Mouse (Mus musculus) fat pad, adult 2 months (tissue): Measurements from ENCODE around the gene Sds.

Experiments used
- DNase-seq: peaks from one replicate; pipeline ENCODE4 v3.0.0-alpha.2; 2011; ENCODE audit warnings: low read depth, low spot score; ENCODE audit errors: extremely low read depth

Gene Sds

DNA sequence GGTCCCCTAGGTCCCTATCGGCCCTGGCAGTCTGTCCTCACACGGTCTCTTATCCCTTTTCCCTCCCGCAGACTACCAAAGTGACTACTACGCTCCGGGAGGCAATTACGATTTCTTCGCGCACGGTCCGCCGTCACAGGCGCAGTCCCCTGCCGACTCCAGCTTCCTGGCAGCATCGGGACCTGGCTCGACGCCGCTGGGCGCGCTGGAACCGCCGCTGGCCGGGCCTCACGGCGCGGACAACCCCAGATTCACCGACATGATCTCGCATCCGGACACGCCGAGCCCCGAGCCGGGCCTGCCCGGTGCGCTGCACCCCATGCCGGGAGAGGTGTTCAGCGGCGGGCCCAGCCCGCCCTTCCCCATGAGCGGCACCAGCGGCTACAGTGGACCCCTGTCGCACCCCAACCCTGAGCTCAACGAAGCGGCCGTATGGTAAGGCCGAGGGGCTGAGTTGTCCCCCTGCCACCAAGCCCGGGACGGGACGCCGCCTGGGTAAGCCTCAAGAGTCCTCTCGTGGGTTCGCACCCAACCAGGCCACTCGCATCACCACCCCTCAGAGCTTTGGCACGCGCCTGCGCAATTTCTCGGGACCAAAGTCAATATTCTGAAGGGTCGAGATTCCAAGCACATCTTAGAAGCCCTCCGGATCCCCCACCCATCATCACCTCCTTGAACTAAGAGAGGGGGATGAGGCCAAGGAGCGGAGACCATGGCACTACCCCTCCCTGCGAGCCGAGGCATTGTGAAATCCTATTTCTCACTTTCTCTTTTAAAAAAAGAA, 36.2 kb upstream of the Sds start:
- no peak for DNase-seq

GRCm38 (mm10) chr5:120440733-120441132, 35.6 kb upstream of the Sds start:
- DNase-seq = no peak

GRCm38 (mm10) chr5:120447305-120447704, 29.0 kb upstream of the Sds start:
- DNase-seq = no peak

GRCm38 (mm10) chr5:120454756-120455337, 21.5 kb upstream of the Sds start:
- DNase-seq = no peak

DNA sequence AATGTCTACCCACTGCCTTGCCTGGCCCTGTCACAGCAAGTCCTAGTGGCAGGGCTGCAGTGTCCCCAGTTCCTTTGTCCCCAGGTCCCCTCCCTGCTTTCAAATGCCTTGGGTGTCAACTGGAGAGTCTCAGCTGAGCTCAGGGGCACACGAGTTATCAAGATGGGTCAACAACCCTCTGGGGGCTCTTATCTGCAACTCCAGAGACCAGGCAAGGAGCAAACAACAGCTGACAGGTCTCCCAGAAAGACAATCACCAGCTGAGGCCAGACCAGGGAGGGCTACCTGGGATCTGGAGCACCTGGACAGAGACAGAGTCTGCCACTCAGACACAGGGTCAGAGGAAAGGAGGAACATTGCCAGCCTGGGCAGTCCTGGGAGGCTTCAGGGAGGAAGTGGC, 20.1 kb upstream of the Sds start:
- no peak for DNase-seq

DNA sequence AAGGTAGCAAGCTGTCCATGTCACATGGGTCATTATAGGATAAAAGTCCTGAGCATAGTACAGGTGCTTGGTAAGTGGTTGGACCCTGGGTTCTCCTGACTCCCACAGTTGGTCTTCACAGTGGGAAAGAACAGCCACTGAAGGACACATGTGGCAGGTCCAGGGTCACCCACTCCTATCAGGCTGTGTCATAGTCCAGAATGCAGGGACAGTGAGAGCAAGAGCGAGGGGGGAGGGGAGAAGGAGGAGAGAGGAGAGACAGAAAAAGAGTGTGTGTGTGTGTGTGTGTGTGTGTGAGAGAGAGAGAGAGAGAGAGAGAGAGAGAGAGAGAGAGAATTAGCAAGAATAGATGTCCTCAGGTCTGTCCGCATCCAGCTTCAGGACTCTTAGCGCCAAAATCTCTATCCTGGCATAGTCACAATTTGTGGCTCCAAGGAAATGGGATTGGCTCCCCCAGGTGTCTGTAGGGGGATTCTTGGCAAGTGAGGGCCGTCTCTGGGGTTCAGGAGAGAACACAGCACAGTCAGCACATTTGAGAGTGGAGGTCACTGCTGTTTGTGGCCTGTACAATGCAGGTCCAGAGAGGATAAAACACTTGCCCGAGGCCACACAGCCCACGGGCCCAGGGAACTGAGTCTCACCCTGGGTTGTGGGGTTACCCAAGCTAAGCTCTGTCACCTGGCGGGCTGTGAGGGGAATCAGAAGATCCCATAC, 19.3 kb upstream of the Sds start:
- no peak for DNase-seq

- DNase-seq = no peak
Measured at GRCm38 (mm10) chr5:120457628-120458027, 18.7 kb upstream of the Sds start.

DNA sequence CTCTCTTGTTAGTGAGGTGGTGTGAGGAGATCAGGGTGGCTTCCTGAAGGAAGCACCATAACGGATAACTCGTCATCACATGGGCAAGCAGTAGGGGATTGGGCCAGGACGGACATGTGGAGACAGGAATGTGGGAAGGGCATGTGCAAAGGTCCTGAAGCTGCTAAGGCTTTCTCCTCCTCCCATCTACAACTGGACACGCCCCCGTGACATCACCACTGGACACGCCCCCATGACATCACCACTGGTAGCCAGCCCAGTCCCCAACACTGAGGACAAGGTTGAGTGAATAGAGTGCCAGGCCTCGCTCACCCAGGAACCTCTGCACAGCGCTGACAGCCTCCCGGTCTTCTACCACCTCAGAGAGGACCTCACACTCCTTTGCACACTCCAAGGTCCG, 17.2 kb upstream of the Sds start:
- DNase-seq = no peak

- DNase-seq = no peak
Measured at GRCm38 (mm10) chr5:120461902-120462301, 14.4 kb upstream of the Sds start.

GRCm38 (mm10) chr5:120464321-120464720, 12.0 kb upstream of the Sds start:
- no peak for DNase-seq

GRCm38 (mm10) chr5:120465062-120465461, 11.3 kb upstream of the Sds start:
- no peak for DNase-seq

DNA sequence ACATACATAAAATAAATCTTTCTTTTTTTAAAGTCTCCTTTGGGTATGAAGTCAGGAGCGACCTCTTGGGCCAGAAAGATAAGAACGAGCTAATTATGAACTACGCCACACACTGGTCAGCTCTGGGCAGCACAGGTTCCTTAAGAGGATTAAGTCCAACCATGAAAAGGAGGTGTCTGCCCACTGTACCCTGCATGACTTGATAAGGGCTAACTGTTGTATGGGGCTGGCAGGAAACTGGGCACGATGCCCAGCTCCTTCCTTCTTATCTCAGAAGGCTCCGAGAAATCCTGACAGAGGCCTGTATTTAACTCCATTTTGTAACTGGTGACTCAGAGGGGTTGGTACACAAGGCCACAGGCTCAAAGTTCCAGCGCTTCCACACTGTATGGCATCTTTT, 10.5 kb upstream of the Sds start:
- no peak for DNase-seq

GRCm38 (mm10) chr5:120467026-120467425, 9.3 kb upstream of the Sds start:
- no peak for DNase-seq

GRCm38 (mm10) chr5:120468336-120468735, 8.0 kb upstream of the Sds start:
- DNase-seq = no peak

- DNase-seq = no peak
Measured at GRCm38 (mm10) chr5:120468830-120469229, 7.5 kb upstream of the Sds start.

- no peak for DNase-seq
Measured at GRCm38 (mm10) chr5:120471538-120471937, 4.8 kb upstream of the Sds start.

GRCm38 (mm10) chr5:120472770-120473169, 3.6 kb upstream of the Sds start, which contains the start of gene Sdsl:
TSS of gene Sdsl (minus strand) at chr5:120472810.
- no peak for DNase-seq

DNA sequence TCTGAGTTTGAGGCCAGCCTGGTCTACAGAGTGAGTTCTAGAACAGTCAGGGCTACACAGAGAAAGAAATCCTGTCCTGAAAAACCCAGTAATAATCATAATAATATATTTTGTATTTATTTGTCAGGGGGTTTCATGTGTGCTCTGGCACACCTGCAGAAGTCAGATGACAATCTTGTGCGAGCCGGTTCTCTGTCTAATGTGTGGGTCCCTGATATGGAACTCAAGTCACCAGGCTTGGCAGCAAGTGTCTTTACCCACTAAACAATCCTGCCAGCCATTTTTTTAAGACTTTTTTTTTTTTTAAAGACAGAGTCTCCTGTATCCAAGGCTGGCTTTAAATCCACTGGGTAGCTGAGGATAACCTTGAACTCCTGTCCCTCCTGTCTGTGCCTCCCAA, 3.0 kb upstream of the Sds start:
- DNase-seq = no peak

GRCm38 (mm10) chr5:120475861-120476260, 465 bp upstream of the Sds start:
- no peak for DNase-seq

GRCm38 (mm10) chr5:120477993-120478392, 1.7 kb downstream of the Sds start:
- DNase-seq = no peak

DNA sequence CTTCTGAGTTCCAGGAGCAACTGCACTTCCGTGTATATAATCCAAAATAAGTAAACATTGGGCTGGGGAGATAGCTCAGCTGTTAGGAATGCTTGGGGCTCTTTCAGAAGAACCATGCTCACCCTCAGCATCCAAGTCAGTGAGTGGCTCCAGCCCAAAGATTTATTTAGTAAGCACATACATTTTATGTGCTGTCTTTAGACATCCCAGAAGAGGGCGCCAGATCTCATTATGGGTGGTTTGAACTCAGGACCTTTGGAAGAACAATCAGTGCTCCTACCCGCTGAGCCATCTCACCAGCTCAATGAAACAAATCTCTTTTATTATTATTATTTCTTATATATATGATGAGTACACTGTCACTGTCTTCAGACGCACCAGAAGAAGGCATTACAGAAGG, 3.2 kb downstream of the Sds start:
- no peak for DNase-seq

GRCm38 (mm10) chr5:120481205-120481604, 4.9 kb downstream of the Sds start:
- no peak for DNase-seq
